Mouse (Mus musculus): ENCODE measurements around the gene Wfdc11. TPM values are rescaled to one million over a fixed set of nuclear protein-coding genes. Genes with fewer than 3 reads are reported as not detected.

Gene Wfdc11
- not detected for polyA plus RNA-seq (2017; shearing (Covaris generic))

DNA sequence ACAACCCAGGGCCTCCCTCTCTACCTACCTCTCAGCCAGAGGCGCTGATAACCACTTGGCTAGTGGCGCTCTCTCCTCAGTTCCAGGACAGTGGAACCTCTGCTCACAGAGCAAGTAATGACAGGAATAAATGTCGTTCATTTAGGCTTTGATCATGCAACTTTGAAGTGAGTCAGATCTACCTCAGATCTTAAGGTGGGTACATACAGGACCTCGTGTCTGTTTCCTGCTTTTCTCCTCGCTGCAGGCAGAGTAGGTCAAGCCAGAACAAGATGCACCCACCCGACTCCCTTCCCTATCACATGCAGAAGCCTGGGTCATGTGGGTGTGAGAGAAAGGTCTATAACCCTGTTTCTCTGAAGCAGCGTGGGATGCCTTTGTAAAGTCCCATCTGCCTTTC is at the start of gene Wfdc11:
TSS of gene Wfdc11 (minus strand) at position 101 of the 400 bp plus-strand sequence.

DNA sequence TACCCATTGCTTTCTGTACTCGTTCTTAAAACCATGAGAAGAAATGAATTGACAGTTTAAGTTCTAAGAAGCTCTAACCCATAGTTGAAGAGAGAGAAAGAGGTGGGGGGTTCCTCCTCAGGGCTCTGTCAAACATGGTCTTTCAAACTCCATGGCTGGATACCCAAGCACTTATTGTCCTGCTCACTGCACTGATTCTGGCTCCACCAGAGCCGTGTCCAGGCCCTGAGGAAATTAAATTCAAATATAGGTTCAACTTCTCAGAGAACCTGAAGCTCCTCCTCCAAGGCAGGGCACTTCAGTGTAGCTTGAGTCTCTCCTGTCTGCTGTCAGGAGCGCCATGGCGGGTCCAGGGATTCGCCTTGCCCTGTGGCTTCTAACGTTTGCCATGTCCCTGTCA is 41.1 kb upstream of the Wfdc11 start, which contains the start of gene Spint5:
TSS of gene Spint5 (plus strand) at position 301 of the 400 bp plus-strand sequence.

DNA sequence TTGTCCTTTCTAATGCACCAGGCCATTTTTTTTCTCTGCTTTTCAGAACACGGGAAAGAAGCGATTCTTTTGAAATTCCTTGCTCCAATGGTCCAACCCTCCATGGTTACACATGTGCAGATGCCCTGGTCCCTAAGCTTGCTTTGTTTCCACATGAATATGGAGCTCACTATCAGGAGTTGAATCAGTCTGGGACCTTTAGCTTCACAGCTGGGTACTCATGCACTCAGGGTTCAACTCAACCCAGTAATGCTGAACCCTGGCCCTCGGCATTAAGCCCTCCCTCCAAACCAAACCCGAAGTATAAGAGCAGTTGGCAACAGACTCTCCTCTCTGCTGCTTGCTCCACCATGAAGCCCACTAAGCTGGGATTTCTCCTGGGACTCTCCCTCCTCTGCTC is 24.3 kb upstream of the Wfdc11 start, which contains the start of gene Spint4:
TSS of gene Spint4 (plus strand) at position 301 of the 400 bp plus-strand sequence.

DNA sequence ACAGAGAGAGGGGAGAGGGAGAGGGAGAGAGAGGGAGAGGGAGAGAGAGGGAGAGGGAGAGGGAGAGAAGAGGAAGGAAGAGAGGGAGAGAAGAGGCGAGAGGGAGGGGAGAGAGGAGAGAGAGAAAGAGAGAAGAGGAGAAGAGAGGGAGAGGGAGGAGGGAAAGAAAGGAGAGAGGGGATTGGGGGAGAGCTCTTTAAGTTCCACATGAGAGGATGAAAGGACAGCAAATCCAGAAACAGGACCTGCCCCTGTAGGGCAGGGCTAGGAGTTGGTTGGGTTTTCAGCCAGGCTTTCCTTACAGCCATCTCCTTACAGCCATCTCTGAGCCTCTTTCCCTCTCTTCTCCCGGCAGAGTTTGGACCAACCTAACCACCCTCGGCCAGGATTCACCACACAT is 10.9 kb upstream of the Wfdc11 start, which contains the start of gene Wfdc13:
TSS of gene Wfdc13 (plus strand) at position 301 of the 400 bp plus-strand sequence.

DNA sequence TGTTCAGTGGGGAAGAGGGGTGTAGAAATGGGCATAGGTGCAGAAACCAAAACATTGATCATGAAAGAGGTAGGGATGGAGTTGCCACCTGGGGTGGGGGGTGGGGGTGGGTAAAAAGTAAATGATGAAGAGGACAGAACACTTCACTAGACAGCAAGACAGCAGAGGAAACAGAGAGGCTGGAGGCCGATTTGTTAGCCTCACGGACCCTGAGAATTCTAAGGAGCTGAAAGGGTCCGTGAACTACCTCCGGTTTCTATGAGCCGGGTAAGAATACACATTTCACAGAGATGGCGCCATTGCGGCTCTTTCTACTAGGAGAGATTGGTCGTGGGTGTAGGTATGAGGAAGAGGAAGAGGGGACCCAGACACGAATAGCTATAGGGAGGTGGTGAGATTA is 17.4 kb downstream of the Wfdc11 start, which contains the start of gene Wfdc9:
TSS of gene Wfdc9 (minus strand) at position 101 of the 400 bp plus-strand sequence.

DNA sequence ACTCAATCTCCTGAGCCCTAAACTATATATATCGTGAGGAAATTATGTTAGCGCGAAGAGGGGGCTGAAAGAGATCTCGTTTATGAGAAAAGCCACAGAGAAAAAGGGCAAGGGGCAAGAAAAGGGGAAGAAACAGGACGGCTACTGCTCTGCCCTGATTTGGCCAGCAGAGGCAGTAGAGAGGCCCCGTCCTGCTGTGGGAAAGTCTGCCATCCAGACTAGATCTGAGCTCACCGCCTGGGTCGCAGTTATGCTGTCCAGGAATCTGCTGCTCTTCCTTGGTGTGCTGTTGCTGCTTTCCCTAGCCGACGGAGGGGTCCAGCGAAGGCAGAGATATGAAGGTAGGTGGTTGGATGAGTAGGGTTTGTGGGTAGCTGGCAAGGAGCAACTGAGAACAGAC is 18.0 kb downstream of the Wfdc11 start, which contains the start of gene Wfdc10:
TSS of gene Wfdc10 (plus strand) at position 189 of the 400 bp plus-strand sequence.

DNA sequence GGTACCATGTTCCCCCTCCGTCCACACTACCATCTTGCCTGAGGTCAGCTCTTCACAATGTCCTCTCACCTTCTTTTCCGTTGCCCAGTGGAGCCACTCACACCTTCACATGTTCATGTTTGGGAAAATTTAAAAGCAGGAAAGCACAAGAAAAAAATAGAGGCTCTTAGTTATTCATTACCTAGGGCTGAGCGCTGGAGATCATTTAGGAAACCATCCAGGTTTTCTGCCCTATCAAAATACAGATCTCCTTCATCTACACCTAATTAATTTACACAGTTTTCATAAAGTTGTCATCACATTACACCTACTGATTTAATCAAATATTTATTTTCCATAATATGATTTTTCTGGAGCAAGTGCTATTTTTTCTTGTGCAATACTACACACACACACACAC is 35.2 kb downstream of the Wfdc11 start, which contains the start of gene Wfdc16:
TSS of gene Wfdc16 (minus strand) at position 101 of the 400 bp plus-strand sequence.

DNA sequence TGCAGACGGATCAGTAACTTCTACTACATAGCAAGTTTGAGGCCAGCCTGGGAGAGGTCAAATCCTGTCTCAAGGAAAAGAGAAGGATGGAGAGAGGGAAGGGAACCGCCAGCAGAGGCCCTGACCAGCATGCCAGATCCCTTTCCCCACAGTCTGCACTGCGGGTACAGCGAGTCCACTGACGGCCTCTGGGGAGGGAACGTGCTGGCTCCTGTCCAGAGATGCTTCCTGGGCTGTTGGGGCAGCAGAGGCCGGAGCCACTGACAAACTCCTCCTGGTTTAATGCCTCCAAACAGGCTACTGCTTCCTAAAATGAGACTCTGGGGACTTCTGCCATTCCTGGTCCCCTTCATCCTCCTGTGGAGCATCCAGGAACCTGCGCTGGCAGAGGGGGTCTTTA is 60.4 kb downstream of the Wfdc11 start, which contains the start of the genes Wfdc6b and Wfdc8:
TSS of gene Wfdc6b (plus strand) at position 52 of the 400 bp plus-strand sequence.
TSS of gene Wfdc8 (minus strand) at position 156 of the 400 bp plus-strand sequence.

Other genes with a start within 250 kb of the Wfdc11 start
- 17.7 TPM for gene Sdc4, start 230.2 kb downstream of the Wfdc11 start, polyA plus RNA-seq (2017; shearing (Covaris generic))
- gene Sys1, start 217.1 kb downstream of the Wfdc11 start, polyA plus RNA-seq (2017; shearing (Covaris generic)) = 97.5 TPM
- gene Gm20458, start 213.1 kb downstream of the Wfdc11 start, polyA plus RNA-seq (2017; shearing (Covaris generic)) = 14.2 TPM
- 0.25 TPM for gene Trp53tg5, start 200.4 kb downstream of the Wfdc11 start, polyA plus RNA-seq (2017; shearing (Covaris generic))
- gene Dbndd2, start 188.0 kb downstream of the Wfdc11 start, polyA plus RNA-seq (2017; shearing (Covaris generic)) = 2.7 TPM
- gene Pigt, start 176.6 kb downstream of the Wfdc11 start, polyA plus RNA-seq (2017; shearing (Covaris generic)) = 34.1 TPM
- gene Wfdc2, start 111.7 kb downstream of the Wfdc11 start, polyA plus RNA-seq (2017; shearing (Covaris generic)) = 6.7 TPM
- gene Spint3, start 100.6 kb downstream of the Wfdc11 start, polyA plus RNA-seq (2017; shearing (Covaris generic)) = not detected
- not detected for gene Wfdc6a, start 88.6 kb downstream of the Wfdc11 start, polyA plus RNA-seq (2017; shearing (Covaris generic))
- not detected for gene Eppin, start 80.5 kb downstream of the Wfdc11 start, polyA plus RNA-seq (2017; shearing (Covaris generic))
- gene Wfdc6b, start 60.6 kb downstream of the Wfdc11 start, polyA plus RNA-seq (2017; shearing (Covaris generic)) = not detected
- gene Wfdc8, start 60.5 kb downstream of the Wfdc11 start, polyA plus RNA-seq (2017; shearing (Covaris generic)) = not detected
- gene Wfdc16, start 35.3 kb downstream of the Wfdc11 start, polyA plus RNA-seq (2017; shearing (Covaris generic)) = not detected
- gene Wfdc10, start 18.0 kb downstream of the Wfdc11 start, polyA plus RNA-seq (2017; shearing (Covaris generic)) = not detected
- not detected for gene Wfdc9, start 17.5 kb downstream of the Wfdc11 start, polyA plus RNA-seq (2017; shearing (Covaris generic))
- gene Wfdc13, start 11.0 kb upstream of the Wfdc11 start, polyA plus RNA-seq (2017; shearing (Covaris generic)) = not detected
- not detected for gene Spint4, start 24.4 kb upstream of the Wfdc11 start, polyA plus RNA-seq (2017; shearing (Covaris generic))
- not detected for gene Spint5, start 41.2 kb upstream of the Wfdc11 start, polyA plus RNA-seq (2017; shearing (Covaris generic))
- 0.11 TPM for gene Wfdc3, start 71.8 kb upstream of the Wfdc11 start, polyA plus RNA-seq (2017; shearing (Covaris generic))
- 67.0 TPM for gene Dnttip1, start 71.9 kb upstream of the Wfdc11 start, polyA plus RNA-seq (2017; shearing (Covaris generic))
- gene Ube2c, start 95.8 kb upstream of the Wfdc11 start, polyA plus RNA-seq (2017; shearing (Covaris generic)) = 4.3 TPM
- gene Tnnc2, start 105.9 kb upstream of the Wfdc11 start, polyA plus RNA-seq (2017; shearing (Covaris generic)) = not detected
- gene Snx21, start 111.7 kb upstream of the Wfdc11 start, polyA plus RNA-seq (2017; shearing (Covaris generic)) = 5.7 TPM
- 39.1 TPM for gene Acot8, start 130.8 kb upstream of the Wfdc11 start, polyA plus RNA-seq (2017; shearing (Covaris generic))
- 6.1 TPM for gene Zswim3, start 131.0 kb upstream of the Wfdc11 start, polyA plus RNA-seq (2017; shearing (Covaris generic))
- gene Zswim1, start 148.6 kb upstream of the Wfdc11 start, polyA plus RNA-seq (2017; shearing (Covaris generic)) = 21.3 TPM
- gene Spata25, start 154.4 kb upstream of the Wfdc11 start, polyA plus RNA-seq (2017; shearing (Covaris generic)) = not detected
- 167 TPM for gene Ctsa, start 158.8 kb upstream of the Wfdc11 start, polyA plus RNA-seq (2017; shearing (Covaris generic))
- gene Neurl2, start 159.4 kb upstream of the Wfdc11 start, polyA plus RNA-seq (2017; shearing (Covaris generic)) = 1.8 TPM
- 0.26 TPM for gene Pltp, start 183.6 kb upstream of the Wfdc11 start, polyA plus RNA-seq (2017; shearing (Covaris generic))
- 130 TPM for gene Pcif1, start 205.2 kb upstream of the Wfdc11 start, polyA plus RNA-seq (2017; shearing (Covaris generic))
- gene Zfp335, start 237.7 kb upstream of the Wfdc11 start, polyA plus RNA-seq (2017; shearing (Covaris generic)) = 43.9 TPM

Measured in CD4-positive, CD25-positive, alpha-beta regulatory T cell (primary cell).